Mouse (Mus musculus) hindlimb bud, embryonic 11.5 days (tissue): ENCODE measurements around the gene Olfr918.

ENCODE experiments used
- DNase-seq: peaks from one replicate; pipeline ENCODE4 v3.0.0-alpha.2; 2012; ENCODE audit warnings: low read depth, low spot score; ENCODE audit errors: extremely low spot score

The Olfr918 gene

DNA sequence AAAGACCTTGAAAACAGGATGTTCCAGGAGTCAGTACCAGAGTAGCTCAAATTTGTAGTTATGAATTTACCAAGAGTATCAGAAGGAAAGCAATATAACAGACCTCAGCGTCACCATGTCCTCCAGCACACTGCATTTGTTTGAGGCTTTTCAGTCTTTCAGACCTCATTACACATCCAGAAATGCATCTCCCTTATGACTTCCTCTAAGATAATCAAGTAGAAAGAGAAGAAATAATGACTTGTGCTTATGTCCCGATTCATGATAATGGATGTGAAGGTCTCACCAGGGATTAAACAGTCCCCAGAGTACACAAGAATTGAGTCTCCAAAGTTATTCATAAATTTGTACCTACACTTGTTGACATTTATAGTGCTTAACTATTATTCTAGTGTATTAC lies at the start of gene Olfr918:
Gene Olfr918, minus strand, starts transcription at position 101 of the 400 bp plus-strand sequence.
- no peak for DNase-seq

DNA sequence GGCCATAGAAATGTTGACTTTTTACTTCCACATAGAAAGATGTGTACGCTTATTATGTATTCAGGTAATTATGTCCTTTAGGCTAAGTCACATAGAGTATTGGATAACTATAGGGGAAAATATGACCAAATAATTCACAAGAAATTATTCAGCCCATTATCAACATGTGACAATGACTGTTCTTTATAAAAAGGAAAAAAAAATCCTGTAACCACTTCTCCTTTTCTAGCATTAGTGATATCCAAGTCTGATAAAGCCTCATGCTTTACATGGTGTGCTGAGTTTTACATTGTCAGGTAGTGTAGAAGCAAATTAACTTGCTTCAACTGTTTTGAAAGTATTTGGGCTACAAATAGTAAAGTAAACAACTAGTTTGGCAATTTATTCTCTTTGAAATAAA lies 49.6 kb upstream of the Olfr918 start:
- DNase-seq = no peak

DNA sequence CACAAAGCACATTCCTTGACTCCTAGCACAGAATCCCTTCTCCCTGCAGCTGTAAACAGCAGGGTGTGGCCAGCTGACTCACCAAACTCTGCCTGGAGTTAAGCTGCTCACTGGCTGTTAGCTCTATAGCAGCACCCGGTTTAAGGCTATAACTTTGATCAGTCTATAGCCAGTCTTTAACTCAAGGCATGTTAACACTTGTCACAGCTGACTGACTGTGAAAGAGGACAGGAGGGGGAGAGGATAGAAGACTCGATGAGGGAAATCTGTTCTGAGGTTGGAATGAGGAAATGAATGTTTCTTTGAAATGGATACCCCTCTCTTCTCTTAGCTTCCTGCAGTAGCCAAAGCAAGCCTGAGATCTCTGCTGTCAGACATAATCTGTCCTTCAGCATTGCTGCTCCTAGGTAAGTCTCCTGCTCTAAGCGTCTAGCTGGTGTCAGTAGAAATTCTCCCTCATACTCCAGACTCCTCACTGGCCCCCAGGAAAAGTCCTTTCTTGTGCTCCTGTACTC lies 44.6 kb upstream of the Olfr918 start:
- no peak for DNase-seq

DNA sequence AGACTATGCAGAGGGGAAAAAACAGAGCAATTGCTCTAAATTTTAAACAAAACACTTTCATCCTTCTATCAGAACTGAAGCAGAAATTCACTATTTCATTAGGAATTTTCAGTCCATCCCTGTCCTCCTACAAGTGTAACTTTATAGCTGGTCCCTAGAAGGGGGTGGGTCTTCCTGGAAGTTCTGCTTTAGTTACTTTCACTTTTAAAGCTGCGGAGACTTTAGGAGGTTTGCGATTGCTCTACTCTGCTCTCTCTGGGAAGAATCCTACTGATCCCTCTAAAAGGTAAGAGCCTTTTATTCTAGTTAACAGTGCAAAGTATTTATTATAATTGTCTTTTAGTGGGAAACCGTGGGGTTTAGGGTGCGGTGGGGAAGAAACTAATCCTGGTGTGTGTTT lies 43.7 kb upstream of the Olfr918 start, which contains the start of gene Vwa5a:
Gene Vwa5a, plus strand, starts transcription at position 167 of the 400 bp plus-strand sequence.
- DNase-seq = no peak

DNA sequence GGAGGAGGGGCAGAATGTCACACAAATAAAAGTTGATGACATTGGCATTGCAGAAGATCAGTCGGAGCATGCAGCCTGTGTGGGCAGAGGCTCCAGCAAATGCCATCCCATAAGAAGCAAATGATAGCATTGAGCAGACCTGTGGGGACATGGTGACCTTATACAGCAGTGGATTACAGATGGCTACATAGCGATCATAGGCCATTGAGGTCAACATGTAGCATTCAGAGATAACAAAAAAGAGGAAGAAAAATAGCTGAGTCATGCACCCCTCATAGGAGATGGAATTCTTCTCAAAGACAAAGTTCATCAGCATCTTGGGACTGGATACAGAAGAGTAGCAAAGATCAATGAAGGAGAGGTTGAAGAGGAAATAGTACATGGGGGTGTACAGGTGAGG lies 1.5 kb downstream of the Olfr918 start:
- no peak for DNase-seq

DNA sequence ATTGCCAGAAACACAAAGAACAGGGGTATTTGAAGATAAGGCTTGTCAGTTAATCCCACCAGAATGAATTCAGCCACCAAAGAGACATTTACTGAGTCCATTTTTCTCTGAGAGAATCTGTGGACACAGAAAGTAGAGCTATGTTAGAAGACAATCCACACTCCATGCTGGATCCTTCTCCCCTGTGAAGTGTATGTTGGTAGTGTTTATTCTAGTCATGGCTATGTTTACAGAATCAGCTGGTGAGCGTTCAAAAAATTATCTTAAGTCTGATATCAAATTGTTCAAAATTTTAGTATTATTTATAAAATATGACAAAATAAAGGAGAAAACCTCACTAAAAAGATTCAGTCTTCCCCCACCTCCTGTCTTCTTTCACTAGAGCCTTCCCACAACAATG lies 8.7 kb downstream of the Olfr918 start, which contains the start of gene Olfr917:
Gene Olfr917, minus strand, starts transcription at position 101 of the 400 bp plus-strand sequence.
- no peak for DNase-seq

DNA sequence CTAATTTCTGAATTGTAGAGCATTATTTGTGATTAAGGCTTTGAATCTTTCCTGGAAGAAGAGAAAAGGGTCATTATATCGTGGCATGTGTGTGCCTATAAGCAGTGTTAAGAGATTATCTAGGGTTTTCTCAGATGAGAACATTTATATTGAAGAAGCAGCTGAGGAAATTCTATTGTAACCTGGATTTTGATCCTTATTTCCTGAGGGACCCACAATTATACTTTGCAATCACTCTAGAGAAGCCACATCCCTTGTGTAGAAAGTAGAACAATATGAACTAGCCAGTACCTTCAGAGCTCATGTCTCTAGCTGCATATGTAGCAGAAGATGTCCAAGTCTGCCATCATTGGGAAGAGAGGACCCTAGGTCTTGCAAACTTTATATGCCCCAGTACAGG lies 14.6 kb downstream of the Olfr918 start, which contains the start of gene Olfr916:
Gene Olfr916, minus strand, starts transcription at position 101 of the 400 bp plus-strand sequence.
- DNase-seq = no peak

DNA sequence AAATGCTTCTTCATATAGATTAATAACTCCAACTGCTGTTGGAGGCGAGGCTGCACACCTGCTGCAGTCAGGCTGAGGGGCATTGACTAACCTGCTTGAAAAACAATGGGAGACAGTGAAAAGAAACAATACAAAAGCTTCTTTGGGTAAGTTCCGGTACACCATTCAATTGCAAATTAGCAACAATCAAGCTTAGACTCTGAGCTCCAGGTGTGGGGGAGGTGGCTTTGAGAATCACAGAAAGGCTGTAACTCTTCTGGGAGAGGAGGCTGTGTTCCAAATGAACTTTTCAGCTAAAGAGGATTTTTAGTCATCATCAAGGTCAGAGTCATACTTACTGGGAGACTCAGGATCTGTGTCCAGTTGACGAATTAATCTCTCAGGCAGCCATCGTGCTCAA lies 42.0 kb downstream of the Olfr918 start:
- DNase-seq = no peak
